Mouse (Mus musculus): ENCODE data around the gene Fcer1g. TPM values are rescaled to one million over a fixed set of nuclear protein-coding genes. Genes with fewer than 3 reads are reported as not detected.
A peak's percentile ranks its signal among the peaks of the same experiment; 100 is the strongest.
"Not testable (repeated sequence)": the region's sequence is repeated elsewhere in the genome, so short reads cannot be mapped to it uniquely, and the experiment has no call there.

The Fcer1g gene
- polyA plus RNA-seq, 1 experiment from 2014 or later, result 12.0 TPM

GRCm38 (mm10) chr1:171247453-171247841 lies 13.3 kb upstream of the Fcer1g start:
- Histone ChIP-seq H3K27me3 (ENCODE audit: poor library complexity, severe bottlenecking) (peaks cover 5% of the 10 kb centered on the region), H3K27ac (peak overlapping the region; percentile 95), H3K4me1 (peaks cover 66% of the 10 kb centered on the region), H3K4me3 (peak overlapping the region; percentile 84), H3K36me3 (replicated peaks) (peaks cover 32% of the 10 kb centered on the region), H3K9me3 (no peaks in the 10 kb centered on the region)
- 16% methylated on average over 13 of the region's 13 CpGs for WGBS
- no peak for DNase-seq (ENCODE audit: extremely low spot score, low spot score)

DNA sequence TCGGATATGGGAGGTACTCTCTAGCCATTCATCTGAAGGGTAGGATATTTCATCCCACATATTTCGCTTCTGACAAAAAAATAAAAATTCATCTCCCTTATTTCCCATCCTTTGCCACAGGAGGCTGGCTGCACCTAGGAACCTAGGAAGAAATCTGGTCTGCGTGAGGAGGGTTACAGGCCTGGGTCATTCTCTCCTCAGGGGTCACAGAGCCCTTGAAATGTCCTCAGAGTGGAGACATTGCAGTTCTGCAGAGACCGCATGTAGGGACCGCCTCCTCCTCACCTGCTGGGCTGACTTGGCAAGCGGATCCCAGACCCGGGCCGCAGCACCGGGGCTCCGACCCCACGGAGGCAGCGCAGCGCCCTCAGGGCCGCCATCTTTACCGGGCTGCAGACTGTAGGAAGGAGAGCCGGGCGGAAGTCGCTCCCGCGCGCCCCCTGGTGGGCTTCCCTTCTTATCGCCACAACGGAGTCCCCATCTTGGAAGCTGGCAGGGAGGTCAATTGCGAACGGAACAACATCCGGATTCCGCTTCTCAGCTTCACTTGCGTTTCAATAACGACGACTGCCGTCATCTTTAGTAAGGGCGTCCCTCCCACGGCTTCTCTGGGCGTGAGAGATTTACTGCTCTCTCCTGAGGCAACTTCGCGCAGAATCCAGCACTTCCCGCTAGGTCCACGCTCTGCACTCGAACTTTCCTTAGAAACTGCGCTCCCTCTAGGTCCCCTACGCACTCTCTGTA lies 12.7 kb upstream of the Fcer1g start:
- H3K36me3 ChIP-seq (replicated peaks), result peaks cover 38% of the 10 kb centered on the region
- peak overlapping the region; percentile 84 for H3K4me3 ChIP-seq
- under 1% methylated on average over 41 of the region's 41 CpGs for whole genome bisulfite sequencing
- H3K27me3 ChIP-seq (ENCODE audit: poor library complexity, severe bottlenecking), result peaks cover 5% of the 10 kb centered on the region
- peak; percentile 99 for DNase-seq (ENCODE audit: extremely low spot score, low spot score)
- H3K27ac ChIP-seq, result peak overlapping the region; percentile 95
- peaks cover 60% of the 10 kb centered on the region for H3K4me1 ChIP-seq
- H3K9me3 ChIP-seq, result no peaks in the 10 kb centered on the region

GRCm38 (mm10) chr1:171245353-171245752 lies 11.2 kb upstream of the Fcer1g start:
- no peak for DNase-seq (ENCODE audit: extremely low spot score, low spot score)
- H3K27ac ChIP-seq, result no peak overlapping the region
- H3K27me3 ChIP-seq (ENCODE audit: poor library complexity, severe bottlenecking), result no peaks in the 10 kb centered on the region
- WGBS, result 92% methylated on average over 8 of the region's 8 CpGs
- H3K4me3 ChIP-seq, result peak overlapping the region; percentile 84; the same call in 1 of the 2 replicates
- H3K4me1 ChIP-seq, result peaks cover 45% of the 10 kb centered on the region
- H3K36me3 ChIP-seq (replicated peaks), result peaks cover 53% of the 10 kb centered on the region
- no peaks in the 10 kb centered on the region for H3K9me3 ChIP-seq

GRCm38 (mm10) chr1:171241952-171242351 lies 7.8 kb upstream of the Fcer1g start:
- WGBS, result 84% methylated on average over 12 of the region's 12 CpGs
- H3K36me3 ChIP-seq (replicated peaks), result peaks cover 87% of the 10 kb centered on the region
- not testable (repeated sequence) for H3K9me3 ChIP-seq

DNA sequence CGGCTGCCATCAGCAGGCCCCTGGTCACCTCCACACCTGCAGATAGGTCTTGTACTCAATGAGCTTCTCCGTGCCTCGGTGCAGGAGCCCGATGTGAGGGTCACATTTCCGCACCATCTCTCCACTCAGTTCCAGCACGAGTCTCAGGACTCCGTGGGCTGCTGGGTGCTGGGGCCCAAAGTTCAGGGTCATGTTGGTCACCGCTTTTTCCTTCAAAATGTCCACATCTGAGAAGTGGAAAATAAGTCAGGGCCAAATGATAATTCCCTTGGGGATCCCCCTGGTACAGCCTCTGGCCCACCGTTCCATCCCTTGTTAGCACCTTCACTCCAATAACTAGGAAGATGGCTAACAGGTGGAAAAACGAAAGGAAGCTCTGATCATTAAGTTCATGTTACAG lies 6.7 kb upstream of the Fcer1g start:
- Histone ChIP-seq H3K27me3 (ENCODE audit: poor library complexity, severe bottlenecking) (no peaks in the 10 kb centered on the region), H3K4me3 (no peak overlapping the region), H3K27ac (no peak overlapping the region), H3K9me3 (no peaks in the 10 kb centered on the region), H3K36me3 (replicated peaks) (peaks cover 97% of the 10 kb centered on the region), H3K4me1 (peaks cover 11% of the 10 kb centered on the region)
- no peak for DNase-seq (ENCODE audit: extremely low spot score, low spot score)
- 92% methylated on average over 10 of the region's 10 CpGs for WGBS

More at GRCm38 (mm10) chr1:171241952-171242351, 7.8 kb upstream of the Fcer1g start:
- DNase-seq (ENCODE audit: extremely low spot score, low spot score); H3K27me3 ChIP-seq (ENCODE audit: poor library complexity, severe bottlenecking); H3K27ac ChIP-seq; H3K4me3 ChIP-seq: not testable (repeated sequence)
- peaks cover 17% of the 10 kb centered on the region for H3K4me1 ChIP-seq

GRCm38 (mm10) chr1:171239992-171240744 lies 6.0 kb upstream of the Fcer1g start:
- H3K27me3 ChIP-seq (ENCODE audit: poor library complexity, severe bottlenecking), result no peaks in the 10 kb centered on the region
- no peak overlapping the region for H3K4me3 ChIP-seq
- no peak for DNase-seq (ENCODE audit: extremely low spot score, low spot score)
- 85% methylated on average over 15 of the region's 15 CpGs for WGBS
- peaks cover 4% of the 10 kb centered on the region; the same call in 1 of the 2 replicates for H3K4me1 ChIP-seq
- H3K36me3 ChIP-seq (replicated peaks), result peaks cover 98% of the 10 kb centered on the region
- H3K9me3 ChIP-seq, result no peaks in the 10 kb centered on the region
- H3K27ac ChIP-seq, result no peak overlapping the region

DNA sequence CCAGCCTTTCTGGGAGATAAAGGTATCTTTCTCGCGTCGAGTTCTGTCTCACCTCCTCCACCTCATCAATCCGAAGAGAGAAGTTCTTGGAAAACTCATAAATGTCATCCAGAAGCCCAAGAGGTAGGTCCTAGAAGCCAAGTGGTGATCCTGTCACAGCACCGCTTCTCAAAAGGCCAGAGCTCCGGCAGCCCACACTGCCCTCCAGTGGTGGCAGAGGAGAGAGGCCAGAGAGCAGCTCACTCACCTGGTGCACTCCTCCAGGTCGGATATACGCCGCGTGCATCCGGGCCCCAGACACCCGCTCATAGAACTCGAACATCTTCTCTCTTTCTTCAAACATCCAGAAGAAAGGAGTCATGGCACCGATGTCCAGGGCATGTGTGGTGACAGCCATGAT lies 4.3 kb upstream of the Fcer1g start:
- Histone ChIP-seq H3K4me1 (peaks cover 4% of the 10 kb centered on the region; the same call in 1 of the 2 replicates), H3K9me3 (no peaks in the 10 kb centered on the region), H3K36me3 (replicated peaks) (peaks cover 100% of the 10 kb centered on the region), H3K27ac (no peak overlapping the region), H3K4me3 (no peak overlapping the region), H3K27me3 (ENCODE audit: poor library complexity, severe bottlenecking) (no peaks in the 10 kb centered on the region)
- 75% methylated on average over 14 of the region's 14 CpGs for WGBS
- peak; percentile 60 for DNase-seq (ENCODE audit: extremely low spot score, low spot score)

- Histone ChIP-seq H3K4me3 (no peak overlapping the region), H3K4me1 (peaks cover 4% of the 10 kb centered on the region; the same call in 1 of the 2 replicates), H3K9me3 (no peaks in the 10 kb centered on the region), H3K27ac (no peak overlapping the region), H3K27me3 (ENCODE audit: poor library complexity, severe bottlenecking) (no peaks in the 10 kb centered on the region), H3K36me3 (replicated peaks) (peaks cover 95% of the 10 kb centered on the region)
- 83% methylated on average over 6 of the region's 6 CpGs for WGBS
- DNase-seq (ENCODE audit: extremely low spot score, low spot score), result no peak
Measured at GRCm38 (mm10) chr1:171237438-171237837, 3.3 kb upstream of the Fcer1g start.

DNA sequence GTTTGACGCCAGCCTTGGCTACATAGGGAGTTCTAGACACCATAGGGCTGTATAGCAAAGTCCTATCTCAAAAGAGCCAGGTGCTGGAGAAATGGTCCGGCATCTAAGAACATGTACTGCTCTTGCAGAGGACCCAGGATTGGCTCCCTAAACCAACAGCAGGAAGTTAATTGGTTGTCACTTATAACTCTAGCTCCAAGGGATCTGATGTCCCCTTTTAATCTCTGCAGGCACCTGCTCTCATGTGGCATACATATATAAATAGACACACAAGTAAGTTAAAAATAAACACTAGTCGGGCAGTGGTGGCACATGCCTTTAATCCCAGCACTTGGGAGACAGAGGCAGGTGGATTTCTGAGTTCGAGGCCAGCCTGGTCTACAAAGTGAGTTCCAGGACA lies 1.6 kb upstream of the Fcer1g start:
- peaks cover 8% of the 10 kb centered on the region for H3K4me1 ChIP-seq
- no peaks in the 10 kb centered on the region for H3K27me3 ChIP-seq (ENCODE audit: poor library complexity, severe bottlenecking)
- no peak overlapping the region for H3K4me3 ChIP-seq
- 93% methylated on average over 4 of the region's 4 CpGs for WGBS
- no peak for DNase-seq (ENCODE audit: extremely low spot score, low spot score)
- peaks cover 79% of the 10 kb centered on the region for H3K36me3 ChIP-seq (replicated peaks)
- no peak overlapping the region for H3K27ac ChIP-seq
- no peaks in the 10 kb centered on the region for H3K9me3 ChIP-seq

DNA sequence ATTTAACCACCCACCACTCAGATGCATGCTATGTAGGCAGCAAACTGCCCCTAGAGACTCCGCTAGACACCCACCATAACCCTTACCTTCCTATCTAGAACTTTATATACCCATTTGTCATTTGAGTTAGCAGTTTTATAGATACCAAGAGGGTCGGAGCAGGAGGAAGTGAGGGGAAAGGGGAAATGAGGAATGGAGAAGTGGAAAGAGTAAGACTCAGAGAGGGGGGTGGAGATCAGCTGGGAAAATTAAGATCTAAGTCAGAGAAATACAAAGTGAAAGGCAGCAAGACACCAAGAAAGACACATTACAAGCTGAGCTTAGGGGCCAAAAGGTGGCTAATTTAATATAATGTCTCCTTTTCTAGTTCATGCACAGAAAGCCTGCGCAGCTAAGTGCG lies 373 bp upstream of the Fcer1g start:
- Histone ChIP-seq H3K4me3 (no peak overlapping the region), H3K4me1 (peaks cover 21% of the 10 kb centered on the region), H3K9me3 (no peaks in the 10 kb centered on the region), H3K36me3 (replicated peaks) (peaks cover 66% of the 10 kb centered on the region), H3K27me3 (ENCODE audit: poor library complexity, severe bottlenecking) (no peaks in the 10 kb centered on the region), H3K27ac (no peak overlapping the region)
- WGBS, result 96% methylated on average over 4 of the region's 4 CpGs
- DNase-seq (ENCODE audit: extremely low spot score, low spot score), result no peak

DNA sequence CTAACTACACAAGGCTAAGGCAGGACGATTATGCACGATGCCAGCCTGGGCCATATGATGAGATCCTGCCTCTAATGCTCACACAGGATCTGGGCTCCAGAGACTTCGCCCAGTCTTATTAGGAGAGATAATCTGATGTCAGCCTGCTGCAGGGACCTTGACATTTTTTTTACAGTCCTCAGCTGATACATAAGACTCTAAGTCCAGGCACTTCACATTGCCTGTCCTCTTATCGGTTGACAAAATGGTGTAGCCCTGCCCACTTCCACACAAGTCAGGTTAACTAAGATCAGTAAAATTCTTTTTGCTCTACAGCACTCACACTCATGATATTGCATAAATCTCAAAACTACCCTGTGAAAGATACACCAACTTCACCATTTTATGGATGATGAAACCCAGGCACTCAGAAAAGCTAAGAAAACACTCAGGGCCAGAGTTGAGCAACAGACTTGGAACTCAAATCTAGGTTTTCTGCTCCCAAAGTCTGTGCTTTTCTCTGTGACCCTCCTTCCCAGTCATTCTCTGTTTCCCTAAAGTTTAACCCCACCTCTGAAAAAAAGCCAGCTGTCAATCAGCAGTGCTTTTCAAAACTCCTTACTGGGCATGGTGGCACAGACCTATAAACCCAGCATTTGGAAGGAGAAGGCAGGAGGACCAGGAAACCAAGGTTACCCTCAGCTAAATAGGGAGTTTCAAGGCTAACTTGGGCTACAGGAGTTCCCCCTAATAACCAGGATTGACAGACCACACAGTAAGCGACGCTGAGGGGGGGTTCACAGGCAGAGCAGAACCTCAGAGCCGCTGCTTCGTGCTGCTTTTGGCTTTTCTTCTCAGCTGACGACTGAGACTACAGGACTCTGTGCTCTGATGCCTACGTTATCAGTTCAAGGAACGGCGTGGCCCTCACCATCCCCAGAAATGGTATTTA lies 1.1 kb downstream of the Fcer1g start:
- H3K4me1 ChIP-seq, result peaks cover 30% of the 10 kb centered on the region
- 83% methylated on average over 12 of the region's 12 CpGs for WGBS
- H3K27me3 ChIP-seq (ENCODE audit: poor library complexity, severe bottlenecking), result no peaks in the 10 kb centered on the region
- H3K9me3 ChIP-seq, result no peaks in the 10 kb centered on the region
- H3K27ac ChIP-seq, result no peak overlapping the region
- peaks cover 51% of the 10 kb centered on the region for H3K36me3 ChIP-seq (replicated peaks)
- no peak overlapping the region; the same call in 1 of the 2 replicates for H3K4me3 ChIP-seq
- no peak for DNase-seq (ENCODE audit: extremely low spot score, low spot score)

- H3K27me3 ChIP-seq (ENCODE audit: poor library complexity, severe bottlenecking), result no peaks in the 10 kb centered on the region
- no peak overlapping the region for H3K27ac ChIP-seq
- 85% methylated on average over 5 of the region's 5 CpGs for WGBS
- DNase-seq (ENCODE audit: extremely low spot score, low spot score), result no peak
- H3K4me3 ChIP-seq, result no peak overlapping the region
- H3K4me1 ChIP-seq, result peaks cover 26% of the 10 kb centered on the region
- H3K36me3 ChIP-seq (replicated peaks), result peaks cover 44% of the 10 kb centered on the region
- no peaks in the 10 kb centered on the region for H3K9me3 ChIP-seq
Measured at GRCm38 (mm10) chr1:171232348-171232747, 1.8 kb downstream of the Fcer1g start.

All from forebrain, embryonic 10.5 days (tissue).